Mouse (Mus musculus) brain, embryonic 14.5 days (tissue): ENCODE measurements around the gene Atrip.

Experiments
- CTCF ChIP-seq: fragments of 200-500 bp; IDR thresholded peaks from 2 replicates; pipeline ENCODE4 v1.5.1; 2012; ENCODE audit warnings: inconsistent platforms, mild to moderate bottlenecking, moderate library complexity, borderline replicate concordance; ENCODE audit not compliant: insufficient read depth, insufficient read length; ENCODE audit errors: extremely low read depth
- POLR2A ChIP-seq: fragments of 200-500 bp; IDR thresholded peaks from 2 replicates; pipeline ENCODE4 v1.6.1; 2012; ENCODE audit warnings: mild to moderate bottlenecking, inconsistent platforms, borderline replicate concordance; ENCODE audit not compliant: poor library complexity, insufficient read depth, insufficient read length, severe bottlenecking; ENCODE audit errors: extremely low read depth

DNA sequence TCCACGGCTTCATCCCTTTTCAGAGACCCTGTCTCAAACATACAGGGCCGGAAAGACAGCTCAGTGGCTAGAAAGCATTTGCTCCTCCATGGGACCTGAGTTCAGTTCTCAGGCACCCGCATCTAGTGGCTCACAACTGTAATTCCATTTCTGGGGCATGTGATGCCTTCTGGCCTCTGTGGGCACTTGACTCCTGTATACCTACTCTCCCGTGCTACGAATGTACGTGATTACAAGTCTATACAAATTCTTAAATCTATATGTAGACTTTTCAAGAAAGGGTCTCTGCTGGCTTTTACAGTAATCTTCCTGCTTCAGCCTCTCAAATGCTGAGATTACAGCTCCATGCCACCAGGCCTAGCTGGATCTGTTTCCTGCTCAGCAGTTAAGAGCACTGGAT is 47.0 kb upstream of the Atrip start:
- TF ChIP-seq CTCF, result no peak
- no peak for TF ChIP-seq POLR2A
